Mouse (Mus musculus): ENCODE results near the gene Prmt8.

Prmt8 gene

GRCm38 (mm10) chr6:127769275-127770156 lies at the start of gene Prmt8:
TSS of gene Prmt8 (minus strand) at chr6:127769472.
- peak; percentile 78 for DNase-seq (ENCODE audit: low spot score)

- no peak for DNase-seq (ENCODE audit: low spot score)
Observed at GRCm38 (mm10) chr6:127803046-127803729, 33.9 kb upstream of the Prmt8 start.

GRCm38 (mm10) chr6:127802211-127802610 lies 32.9 kb upstream of the Prmt8 start:
- DNase-seq (ENCODE audit: low spot score), result peak; percentile 13

GRCm38 (mm10) chr6:127790023-127790422 lies 20.8 kb upstream of the Prmt8 start:
- no peak for DNase-seq (ENCODE audit: low spot score)

- no peak for DNase-seq (ENCODE audit: low spot score)
Observed at GRCm38 (mm10) chr6:127770806-127771205, 1.5 kb upstream of the Prmt8 start.

GRCm38 (mm10) chr6:127768621-127769274 lies 524 bp downstream of the Prmt8 start:
- peak; percentile 51 for DNase-seq (ENCODE audit: low spot score)

- DNase-seq (ENCODE audit: low spot score), result peak; percentile 78
Observed at GRCm38 (mm10) chr6:127767706-127768493, 1.4 kb downstream of the Prmt8 start.

GRCm38 (mm10) chr6:127767201-127767705 lies 2.0 kb downstream of the Prmt8 start:
- peak; percentile 36 for DNase-seq (ENCODE audit: low spot score)

- peak; percentile 31 for DNase-seq (ENCODE audit: low spot score)
Observed at GRCm38 (mm10) chr6:127766641-127767200, 2.6 kb downstream of the Prmt8 start.

GRCm38 (mm10) chr6:127766041-127766604 lies 3.1 kb downstream of the Prmt8 start:
- DNase-seq (ENCODE audit: low spot score), result peak; percentile 29

GRCm38 (mm10) chr6:127765573-127765972 lies 3.7 kb downstream of the Prmt8 start:
- DNase-seq (ENCODE audit: low spot score), result no peak

GRCm38 (mm10) chr6:127758264-127758663 lies 11.0 kb downstream of the Prmt8 start:
- no peak for DNase-seq (ENCODE audit: low spot score)

GRCm38 (mm10) chr6:127757667-127758167 lies 11.6 kb downstream of the Prmt8 start:
- no peak for DNase-seq (ENCODE audit: low spot score)

GRCm38 (mm10) chr6:127756856-127757255 lies 12.4 kb downstream of the Prmt8 start:
- no peak for DNase-seq (ENCODE audit: low spot score)

- DNase-seq (ENCODE audit: low spot score), result no peak
Observed at GRCm38 (mm10) chr6:127753228-127753627, 16.0 kb downstream of the Prmt8 start.

GRCm38 (mm10) chr6:127752681-127753080 lies 16.6 kb downstream of the Prmt8 start:
- no peak for DNase-seq (ENCODE audit: low spot score)

GRCm38 (mm10) chr6:127751499-127751898 lies 17.8 kb downstream of the Prmt8 start:
- peak; percentile 43 for DNase-seq (ENCODE audit: low spot score)

- no peak for DNase-seq (ENCODE audit: low spot score)
Observed at GRCm38 (mm10) chr6:127748793-127749192, 20.5 kb downstream of the Prmt8 start.

- DNase-seq (ENCODE audit: low spot score), result no peak
Observed at GRCm38 (mm10) chr6:127742290-127742689, 27.0 kb downstream of the Prmt8 start.

GRCm38 (mm10) chr6:127741162-127741561 lies 28.1 kb downstream of the Prmt8 start:
- no peak for DNase-seq (ENCODE audit: low spot score)

- DNase-seq (ENCODE audit: low spot score), result no peak
Observed at GRCm38 (mm10) chr6:127740711-127741110, 28.6 kb downstream of the Prmt8 start.
